Mouse (Mus musculus): ENCODE results near the gene Pfn5.
"Not testable (repeated sequence)": the region's sequence is repeated elsewhere in the genome, so short reads cannot be mapped to it uniquely, and the experiment has no call there.

The Pfn5 gene

GRCm38 (mm10) chrX:95557887-95558286, at the start of gene Pfn5, which contains the start of gene Asb12:
TSS of gene Pfn5 (plus strand) at chrX:95558104.
TSS of gene Asb12 (minus strand) at chrX:95557987.
- no peak for DNase-seq (ENCODE audit: low spot score)

- DNase-seq (ENCODE audit: low spot score), result no peak
Measured at GRCm38 (mm10) chrX:95523883-95524282, 34.0 kb upstream of the Pfn5 start.

DNA sequence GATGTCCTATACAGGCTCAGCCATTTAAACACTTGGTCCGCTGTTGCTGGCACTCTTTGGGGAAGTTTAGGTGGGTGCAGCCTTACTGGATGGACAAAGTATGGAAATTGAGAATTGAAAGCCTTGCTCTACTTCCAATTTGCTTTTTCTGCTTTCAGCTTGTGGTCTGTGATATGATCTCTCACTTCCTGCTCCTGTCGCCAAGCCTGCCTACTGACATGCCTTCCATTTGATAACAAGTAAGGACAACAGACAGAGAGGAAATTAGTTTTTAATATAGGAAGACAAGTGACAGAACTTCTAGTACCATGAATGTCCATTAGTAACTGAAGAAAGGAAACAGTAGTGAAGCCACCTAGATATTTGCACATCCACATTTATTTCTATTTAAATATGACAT, 32.7 kb upstream of the Pfn5 start:
- DNase-seq (ENCODE audit: low spot score), result no peak

DNA sequence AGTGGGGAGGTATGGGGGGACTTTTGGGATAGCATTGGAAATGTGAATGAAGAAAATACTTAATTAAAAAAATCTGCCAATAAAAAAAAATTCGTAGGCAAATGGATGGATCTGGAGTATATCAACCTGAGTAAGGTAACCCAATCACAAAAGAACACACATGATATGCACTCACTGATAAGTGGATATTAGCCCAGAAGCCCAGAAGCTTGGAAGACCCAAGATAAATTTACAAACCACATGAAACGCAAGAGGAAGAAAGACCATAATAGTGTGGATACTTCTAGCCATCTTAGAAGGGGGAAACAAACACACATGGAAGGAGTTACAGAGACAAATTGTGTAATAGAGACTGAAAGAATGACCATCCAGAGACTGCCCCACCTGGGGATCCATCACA, 22.4 kb upstream of the Pfn5 start:
- not testable (repeated sequence) for DNase-seq (ENCODE audit: low spot score)

DNA sequence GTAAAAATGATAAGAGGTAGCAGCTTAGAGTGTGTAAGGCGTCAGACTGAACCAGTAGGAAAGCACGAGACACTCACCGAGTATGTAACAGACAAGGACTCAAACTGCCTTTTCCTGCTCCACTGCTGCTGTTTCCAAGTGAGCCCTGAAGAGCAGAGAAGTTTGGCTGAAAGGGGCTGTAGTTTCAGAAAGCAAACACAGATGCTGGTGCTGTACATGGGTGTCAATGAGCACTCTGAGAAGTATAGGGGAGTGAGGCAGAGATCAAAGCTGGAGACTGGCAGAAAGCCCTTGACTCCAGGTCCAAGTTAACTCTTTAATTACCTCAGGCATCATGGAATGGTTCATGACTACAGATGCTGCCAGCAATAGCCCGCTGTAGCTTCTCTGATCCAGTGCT, 3.6 kb upstream of the Pfn5 start:
- no peak for DNase-seq (ENCODE audit: low spot score)

DNA sequence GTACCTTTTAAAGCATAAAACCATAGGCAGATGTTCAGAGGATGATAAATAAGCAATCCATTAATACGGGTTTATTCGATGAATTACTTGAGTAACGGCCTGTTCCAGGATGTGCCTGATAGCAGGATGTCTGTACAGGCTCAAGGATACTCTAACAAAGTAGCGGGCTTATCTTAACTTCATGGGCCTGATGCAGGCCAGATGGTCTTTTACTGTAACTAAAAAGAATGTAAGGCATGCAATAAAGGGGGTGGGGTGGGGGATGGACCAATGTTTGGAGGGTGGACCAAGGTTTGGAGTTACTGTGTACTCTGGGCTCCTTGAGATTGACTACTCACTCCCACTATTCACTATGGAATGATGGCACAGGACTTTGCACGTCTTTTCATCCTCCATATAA, 42.7 kb downstream of the Pfn5 start:
- DNase-seq (ENCODE audit: low spot score), result no peak
